Mouse (Mus musculus) spleen, adult 2 months (tissue): ENCODE measurements around the gene Ccdc33. TPM values are rescaled to one million over a fixed set of nuclear protein-coding genes. Genes with fewer than 3 reads are reported as not detected.

Source experiments
- DNase-seq, 2 experiments: peaks; one replicate each; pipeline versions ENCODE4 v3.0.0 to v3.0.0-alpha.2; 2012 to 2021; ENCODE audit warnings: low spot score in 2 of 2, low read depth in 1 of 2
- H3K27ac ChIP-seq: fragments of 200-500 bp; 2 replicates; pipeline ENCODE4 v1.5.1; 2012; ENCODE audit warnings: low read length, inconsistent platforms; ENCODE audit not compliant: insufficient read depth
- H3K27me3 ChIP-seq: fragments of 200-500 bp; 2 replicates; pipeline ENCODE4 v1.6.1; 2012; ENCODE audit warnings: mild to moderate bottlenecking, moderate library complexity, low read length, inconsistent platforms; ENCODE audit not compliant: control insufficient read depth, insufficient read depth
- H3K36me3 ChIP-seq: fragments of 200-500 bp; 2 replicates; pipeline ENCODE4 v1.6.1; 2012; ENCODE audit warnings: mild to moderate bottlenecking, low read length, inconsistent platforms; ENCODE audit not compliant: control insufficient read depth, insufficient read depth
- H3K4me1 ChIP-seq: fragments of 200-500 bp; 2 replicates; pipeline ENCODE4 v1.6.1; 2011; ENCODE audit warnings: inconsistent platforms; ENCODE audit not compliant: control insufficient read depth, insufficient read depth, insufficient read length
- H3K4me3 ChIP-seq: fragments of 200-500 bp; 2 replicates; pipeline ENCODE4 v1.5.1; 2011; ENCODE audit warnings: mild to moderate bottlenecking, inconsistent platforms; ENCODE audit not compliant: insufficient read depth, insufficient read length; ENCODE audit errors: extremely low read depth
- CTCF ChIP-seq: fragments of 200-500 bp; IDR thresholded peaks from 2 replicates; pipeline ENCODE4 v1.5.1; 2011; ENCODE audit warnings: mild to moderate bottlenecking, inconsistent platforms; ENCODE audit not compliant: insufficient read depth, insufficient read length, insufficient replicate concordance; ENCODE audit errors: extremely low read depth
- POLR2A ChIP-seq: fragments of 200-500 bp; IDR thresholded peaks from 2 replicates; pipeline ENCODE4 v1.6.1; 2011; ENCODE audit warnings: low read depth, low read length, inconsistent platforms
- WGBS: fragments of 180-500 bp; shearing (Covaris S2); methylation state at CpG from one replicate; pipeline ENCODE4 v1.1.7; 2018; 5-methylcytosine and 5-hydroxymethylcytosine counted together
- polyA plus RNA-seq: library from polyadenylated mRNA; depleted of rRNA; stranded (reverse); fragments of >200 nt; gene quantifications from 2 replicates; pipeline ENCODE4 v1.2.3, GENCODE M21; 2012; rRNA removed

Gene Ccdc33
- polyA plus RNA-seq, 1 experiment: 0.09 TPM

- no peaks in the 10 kb centered on the region for H3K36me3 ChIP-seq
- DNase-seq: peak in 1 of 2 experiments; percentile 66
- no peaks in the 10 kb centered on the region for H3K27me3 ChIP-seq
- peaks cover 34% of the 10 kb centered on the region; the same call in 1 of the 2 replicates for H3K4me1 ChIP-seq
- H3K27ac ChIP-seq: no peak overlapping the region; the same call in 1 of the 2 replicates
- WGBS: 40% methylated on average over 2 of the region's 2 CpGs
- H3K4me3 ChIP-seq: no peak overlapping the region
- TF ChIP-seq POLR2A (no peak), CTCF (no peak)
Observed at GRCm38 (mm10) chr9:57988098-57988497, 130.5 kb downstream of the Ccdc33 start.

- Histone ChIP-seq H3K36me3 (no peaks in the 10 kb centered on the region), H3K4me3 (no peak overlapping the region), H3K27me3 (no peaks in the 10 kb centered on the region), H3K4me1 (peaks cover 34% of the 10 kb centered on the region; the same call in 1 of the 2 replicates), H3K27ac (no peak overlapping the region)
- WGBS: 81% methylated on average over 7 of the region's 7 CpGs
- TF ChIP-seq CTCF (no peak), POLR2A (no peak)
- DNase-seq: no peak
Observed at GRCm38 (mm10) chr9:57986293-57986692, 132.3 kb downstream of the Ccdc33 start.

GRCm38 (mm10) chr9:57985304-57985703, 133.3 kb downstream of the Ccdc33 start:
- no peak for DNase-seq
- no peaks in the 10 kb centered on the region for H3K27me3 ChIP-seq
- H3K36me3 ChIP-seq: no peaks in the 10 kb centered on the region
- no peak overlapping the region for H3K4me3 ChIP-seq
- H3K27ac ChIP-seq: no peak overlapping the region
- WGBS: 78% methylated on average over 8 of the region's 8 CpGs
- peaks cover 37% of the 10 kb centered on the region; the same call in 1 of the 2 replicates for H3K4me1 ChIP-seq
- TF ChIP-seq POLR2A (no peak), CTCF (no peak)

GRCm38 (mm10) chr9:57980570-57980969, 138.1 kb downstream of the Ccdc33 start:
- Histone ChIP-seq H3K27me3 (no peaks in the 10 kb centered on the region), H3K4me1 (peaks cover 20% of the 10 kb centered on the region; the same call in 1 of the 2 replicates), H3K4me3 (no peak overlapping the region), H3K36me3 (no peaks in the 10 kb centered on the region), H3K27ac (0 out of 2 replicates have a peak overlapping the region, but pooled peaks have one; percentile 2)
- TF ChIP-seq POLR2A (no peak), CTCF (no peak)
- 26% methylated on average over 10 of the region's 10 CpGs for WGBS
- DNase-seq: no peak

- H3K27ac ChIP-seq: no peak overlapping the region
- no peak overlapping the region for H3K4me3 ChIP-seq
- peaks cover 20% of the 10 kb centered on the region; the same call in 1 of the 2 replicates for H3K4me1 ChIP-seq
- TF ChIP-seq POLR2A (no peak), CTCF (no peak)
- no peaks in the 10 kb centered on the region for H3K27me3 ChIP-seq
- DNase-seq: no peak
- no peaks in the 10 kb centered on the region for H3K36me3 ChIP-seq
- WGBS: 93% methylated on average over 3 of the region's 3 CpGs
Observed at GRCm38 (mm10) chr9:57978858-57979257, 139.8 kb downstream of the Ccdc33 start.

Other genes with a start within 250 kb of the Ccdc33 start
- gene Ubl7, start 207.8 kb downstream of the Ccdc33 start, polyA plus RNA-seq: 88.3 and 131 TPM in 2 replicates
- 26.1 and 35.7 TPM in 2 replicates for gene Sema7a, start 178.7 kb downstream of the Ccdc33 start, polyA plus RNA-seq
- gene Cyp11a1, start 112.4 kb downstream of the Ccdc33 start, polyA plus RNA-seq: 0.52 and 0.67 TPM in 2 replicates
- 1.9 and 3.4 TPM in 2 replicates for gene Stra6, start 55.0 kb downstream of the Ccdc33 start, polyA plus RNA-seq
- gene Islr, start 85.5 kb upstream of the Ccdc33 start, polyA plus RNA-seq: 21.9 and 27.7 TPM in 2 replicates
- 0.28 and 0.67 TPM in 2 replicates for gene Islr2, start 85.5 kb upstream of the Ccdc33 start, polyA plus RNA-seq
- gene Pml, start 131.0 kb upstream of the Ccdc33 start, polyA plus RNA-seq: 91.6 and 121 TPM in 2 replicates
- gene Stoml1, start 134.3 kb upstream of the Ccdc33 start, polyA plus RNA-seq: 55.5 and 63.5 TPM in 2 replicates
- gene Loxl1, start 194.4 kb upstream of the Ccdc33 start, polyA plus RNA-seq: 26.6 and 29.5 TPM in 2 replicates